Mouse (Mus musculus) embryonic facial prominence, embryonic 13.5 days (tissue): ENCODE data around the gene Clptm1. TPM values are rescaled to one million over a fixed set of nuclear protein-coding genes. Genes with fewer than 3 reads are reported as not detected.

ENCODE experiments used
- ATAC-seq: fragments of 200-750 bp; cut with Nextera tagmentation; 2 replicates; pipeline ENCODE4 v1.8.0; 2017; ENCODE audit warnings: low read depth; ENCODE audit not compliant: insufficient number of reproducible peaks, insufficient read depth, low FRiP score, low TSS enrichment
- H3K27ac ChIP-seq: fragments of 300-500 bp; sonication (generic); 2 replicates; pipeline ENCODE4 v1.5.1; 2015; ENCODE audit warnings: moderate library complexity, mild to moderate bottlenecking, inconsistent platforms
- H3K27me3 ChIP-seq: fragments of 300-500 bp; sonication (generic); 2 replicates; pipeline ENCODE4 v1.6.1; 2015; ENCODE audit warnings: mild to moderate bottlenecking, inconsistent platforms
- H3K36me3 ChIP-seq: fragments of 300-500 bp; sonication (generic); 2 replicates; pipeline ENCODE4 v1.6.1; 2015; ENCODE audit warnings: mild to moderate bottlenecking, inconsistent platforms
- H3K4me1 ChIP-seq: fragments of 300-500 bp; sonication (generic); 2 replicates; pipeline ENCODE4 v1.6.1; 2015; ENCODE audit warnings: inconsistent platforms
- H3K4me2 ChIP-seq: fragments of 300-500 bp; sonication (generic); 2 replicates; pipeline ENCODE4 v1.6.1; 2015; ENCODE audit warnings: moderate library complexity, mild to moderate bottlenecking, inconsistent platforms
- H3K4me3 ChIP-seq: fragments of 300-500 bp; sonication (generic); 2 replicates; pipeline ENCODE4 v1.5.1; 2015; ENCODE audit warnings: mild to moderate bottlenecking, inconsistent platforms
- H3K9ac ChIP-seq: fragments of 300-500 bp; sonication (generic); 2 replicates; pipeline ENCODE4 v1.6.1; 2015; ENCODE audit warnings: mild to moderate bottlenecking, inconsistent platforms
- H3K9me3 ChIP-seq: fragments of 300-500 bp; sonication (generic); 2 replicates; pipeline ENCODE4 v1.6.1; 2016; ENCODE audit warnings: inconsistent platforms
- WGBS: fragments of 180-500 bp; shearing (Covaris S2); methylation state at CpG from one replicate; pipeline ENCODE4 v1.1.7; 2015; ENCODE audit warnings: mixed read lengths; 5-methylcytosine and 5-hydroxymethylcytosine counted together
- polyA plus RNA-seq: library from polyadenylated mRNA; unstranded; fragments of >200 nt; fragmentation: Nextera tagmentation; extraction: Ambion mirVana; gene quantifications from 2 replicates; pipeline ENCODE4 v1.2.1, GENCODE M21; 2015

Gene Clptm1
- polyA plus RNA-seq, 1 experiment from 2014 or later, result 74.7 TPM

DNA sequence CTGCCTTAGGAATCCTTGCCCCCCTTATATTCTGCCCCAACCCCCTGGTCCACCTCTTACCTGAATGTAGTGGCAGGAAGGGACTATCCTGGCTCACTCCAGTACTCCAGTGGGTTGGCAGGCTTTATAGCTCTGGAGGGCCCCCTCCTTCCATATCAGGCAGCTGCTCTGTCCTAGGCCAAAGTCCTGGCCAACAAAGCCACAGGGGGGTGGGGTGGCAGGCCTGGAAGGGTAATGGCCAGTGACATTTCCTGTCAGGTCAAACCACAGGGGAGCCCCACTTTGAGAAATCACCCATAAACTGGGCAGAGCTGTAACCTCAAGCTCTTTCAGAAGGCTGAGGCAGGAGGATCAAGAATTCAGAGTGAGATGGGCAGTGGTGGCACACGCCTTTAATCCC, 11.8 kb upstream of the Clptm1 start:
- no peak overlapping the region for H3K4me2 ChIP-seq
- no peaks in the 10 kb centered on the region for H3K36me3 ChIP-seq
- H3K4me1 ChIP-seq, result no peaks in the 10 kb centered on the region
- H3K9me3 ChIP-seq, result no peaks in the 10 kb centered on the region
- no peak overlapping the region for H3K4me3 ChIP-seq
- ATAC-seq, result no peak
- 53% methylated on average over 1 of the region's 1 CpGs for WGBS
- H3K27me3 ChIP-seq, result no peaks in the 10 kb centered on the region
- H3K9ac ChIP-seq, result no peak overlapping the region
- no peak overlapping the region for H3K27ac ChIP-seq

DNA sequence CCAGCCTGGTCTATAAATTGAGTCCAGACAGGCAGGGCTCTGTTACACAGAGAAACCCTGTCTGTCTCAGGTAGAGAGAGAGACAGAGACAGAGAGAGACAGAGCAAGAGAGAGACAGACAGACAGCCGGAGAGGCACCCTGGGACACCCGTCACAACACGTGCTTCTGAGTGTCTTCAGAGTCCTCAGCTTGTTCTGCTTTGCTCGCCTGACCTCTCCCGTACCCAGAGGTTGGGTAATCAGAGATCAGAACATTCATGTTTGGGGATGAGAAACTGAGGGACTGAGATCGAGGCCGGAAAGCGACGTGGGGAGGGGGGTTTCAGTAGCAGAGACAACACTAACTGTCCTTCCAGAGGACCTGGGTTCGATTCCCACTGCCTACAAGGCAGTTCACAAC, 11.0 kb upstream of the Clptm1 start:
- Histone ChIP-seq H3K4me3 (no peak overlapping the region), H3K9ac (no peak overlapping the region)

DNA sequence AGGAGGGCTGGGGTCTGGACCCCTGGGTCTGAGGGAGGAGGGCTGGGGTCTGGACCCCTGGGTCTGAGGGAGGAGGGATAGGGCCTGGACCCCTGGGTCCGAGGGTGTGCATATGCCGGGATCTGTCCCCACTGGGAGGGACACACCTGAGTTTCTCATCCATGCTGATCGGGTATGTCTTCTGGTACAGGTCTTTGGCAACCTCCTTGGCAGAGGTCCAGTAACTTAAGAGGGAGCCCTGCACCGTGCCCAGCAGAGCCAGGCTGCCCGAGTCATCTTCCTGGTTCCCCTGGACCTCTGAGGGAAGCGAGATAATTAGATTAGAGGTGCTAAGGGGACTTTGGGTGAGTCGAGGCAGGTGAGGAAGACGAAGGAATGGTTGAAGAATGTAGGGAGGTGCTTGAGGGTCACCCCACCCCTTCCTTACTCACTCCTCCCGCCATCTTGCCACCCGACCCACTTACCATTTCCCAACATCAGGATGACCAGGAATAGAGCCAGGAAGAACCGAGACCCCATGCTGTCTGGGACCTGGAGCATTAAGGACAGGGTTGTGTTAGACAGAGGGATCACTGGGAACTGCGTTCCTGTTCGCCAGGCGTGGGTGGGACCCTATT, 8.4 kb upstream of the Clptm1 start:
- 60% methylated on average over 14 of the region's 14 CpGs for WGBS
- Histone ChIP-seq H3K27ac (no peak overlapping the region), H3K4me3 (no peak overlapping the region), H3K4me2 (no peak overlapping the region), H3K27me3 (no peaks in the 10 kb centered on the region), H3K9ac (no peak overlapping the region), H3K9me3 (no peaks in the 10 kb centered on the region), H3K4me1 (peaks cover 5% of the 10 kb centered on the region), H3K36me3 (no peaks in the 10 kb centered on the region)
- ATAC-seq, result no peak

More for the DNA sequence above, 11.0 kb upstream of the Clptm1 start:
- 77% methylated on average over 10 of the region's 10 CpGs for WGBS
- H3K4me2 ChIP-seq, result no peak overlapping the region
- H3K9me3 ChIP-seq, result no peaks in the 10 kb centered on the region
- H3K4me1 ChIP-seq, result no peaks in the 10 kb centered on the region
- ATAC-seq, result no peak
- no peaks in the 10 kb centered on the region for H3K27me3 ChIP-seq
- no peaks in the 10 kb centered on the region for H3K36me3 ChIP-seq
- no peak overlapping the region for H3K27ac ChIP-seq

DNA sequence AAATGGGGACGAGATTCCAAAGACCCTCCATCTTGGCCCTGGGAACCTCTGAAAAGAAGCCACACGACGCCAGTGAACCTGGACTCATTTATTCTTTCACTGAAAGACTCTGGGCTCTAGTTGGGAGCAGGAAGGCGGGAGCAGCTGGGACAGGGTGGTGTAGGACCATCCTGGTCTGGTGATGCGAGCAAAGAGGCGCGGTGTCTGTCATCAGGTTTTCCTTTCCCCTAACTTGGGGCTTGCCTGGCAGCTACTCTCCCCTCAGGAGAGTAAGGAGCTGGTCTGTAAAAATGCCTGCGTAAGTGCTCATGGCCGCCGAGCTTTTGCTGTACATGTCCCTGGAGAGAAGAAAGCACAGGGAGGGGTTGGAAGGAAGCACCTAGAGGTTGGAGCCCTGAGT, 6.7 kb upstream of the Clptm1 start:
- ATAC-seq, result no peak

DNA sequence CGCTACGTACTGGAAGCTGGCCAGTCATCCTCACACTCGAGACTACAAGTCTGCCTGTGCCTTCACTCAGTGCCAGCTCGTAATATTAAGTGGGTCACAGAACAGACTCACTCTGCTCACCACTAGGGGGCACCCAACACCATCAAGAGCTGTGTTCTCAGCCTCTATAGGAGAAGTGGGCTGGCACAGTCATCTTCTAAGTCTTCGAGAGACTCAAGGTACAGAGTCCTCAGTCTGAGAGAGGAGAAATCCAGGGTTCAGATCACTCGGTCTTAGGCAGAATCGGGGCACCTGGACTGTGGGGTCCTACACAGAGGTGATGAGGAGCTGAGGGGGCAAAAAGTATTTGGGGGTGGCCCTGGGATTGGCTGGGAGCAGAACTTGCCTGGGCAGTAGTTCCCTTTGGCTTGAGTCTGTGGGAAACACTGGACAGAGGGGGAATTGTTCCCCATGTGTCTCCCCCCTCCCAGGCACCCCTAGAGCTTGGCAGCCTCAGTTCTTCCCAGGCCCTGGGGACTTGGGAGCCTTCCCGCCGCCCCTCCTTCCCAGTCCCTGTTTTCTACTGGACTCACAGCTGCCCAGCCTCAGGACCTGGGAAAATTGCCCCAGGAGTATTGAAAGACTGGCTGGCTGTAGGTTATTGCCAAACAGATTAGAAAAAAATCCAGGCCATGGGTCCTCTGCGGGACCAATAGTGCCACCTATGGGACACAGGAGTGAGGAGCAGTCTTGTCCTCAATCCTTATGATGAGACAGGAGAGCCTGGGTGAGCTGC, 4.3 kb upstream of the Clptm1 start:
- H3K4me2 ChIP-seq, result peak overlapping the region; percentile 47
- peak overlapping the region; percentile 17 for H3K4me3 ChIP-seq
- H3K27ac ChIP-seq, result peak overlapping the region; percentile 73
- peaks cover 10% of the 10 kb centered on the region for H3K4me1 ChIP-seq
- no peaks in the 10 kb centered on the region for H3K27me3 ChIP-seq
- peak overlapping the region; percentile 62 for H3K9ac ChIP-seq
- H3K36me3 ChIP-seq, result no peaks in the 10 kb centered on the region
- WGBS, result 5% methylated on average over 10 of the region's 10 CpGs
- ATAC-seq, result peak; percentile 45
- H3K9me3 ChIP-seq, result no peaks in the 10 kb centered on the region

More for the DNA sequence above, 6.7 kb upstream of the Clptm1 start:
- no peaks in the 10 kb centered on the region for H3K36me3 ChIP-seq
- no peaks in the 10 kb centered on the region for H3K9me3 ChIP-seq
- WGBS, result 68% methylated on average over 10 of the region's 10 CpGs
- no peak overlapping the region for H3K4me2 ChIP-seq
- H3K9ac ChIP-seq, result no peak overlapping the region
- no peak overlapping the region for H3K4me3 ChIP-seq
- H3K27ac ChIP-seq, result no peak overlapping the region
- H3K27me3 ChIP-seq, result no peaks in the 10 kb centered on the region
- H3K4me1 ChIP-seq, result peaks cover 5% of the 10 kb centered on the region

DNA sequence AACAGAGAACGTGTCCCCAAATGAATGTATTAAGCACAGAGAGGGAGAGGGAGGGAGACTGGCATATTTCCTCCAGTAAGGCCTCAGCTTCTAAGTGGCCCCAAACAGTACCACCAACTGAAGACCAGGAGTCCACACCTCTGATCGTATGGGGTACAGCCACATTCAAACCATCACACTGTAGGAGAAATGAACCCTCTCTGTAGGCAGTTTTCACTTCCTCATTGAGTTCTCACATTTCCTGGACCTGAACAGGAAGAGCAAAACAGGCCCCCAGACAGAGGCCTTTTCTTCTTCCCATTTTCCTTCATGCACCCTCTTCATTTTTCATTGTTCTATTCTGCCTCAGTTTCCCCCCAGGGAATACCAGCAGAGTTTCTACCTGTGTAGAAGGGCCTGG, 2.6 kb upstream of the Clptm1 start:
- Histone ChIP-seq H3K9me3 (no peaks in the 10 kb centered on the region), H3K27ac (no peak overlapping the region), H3K4me2 (no peak overlapping the region), H3K4me1 (peaks cover 23% of the 10 kb centered on the region), H3K27me3 (no peaks in the 10 kb centered on the region), H3K36me3 (no peaks in the 10 kb centered on the region), H3K4me3 (no peak overlapping the region), H3K9ac (no peak overlapping the region)
- ATAC-seq, result no peak
- WGBS, result 75% methylated on average over 2 of the region's 2 CpGs

DNA sequence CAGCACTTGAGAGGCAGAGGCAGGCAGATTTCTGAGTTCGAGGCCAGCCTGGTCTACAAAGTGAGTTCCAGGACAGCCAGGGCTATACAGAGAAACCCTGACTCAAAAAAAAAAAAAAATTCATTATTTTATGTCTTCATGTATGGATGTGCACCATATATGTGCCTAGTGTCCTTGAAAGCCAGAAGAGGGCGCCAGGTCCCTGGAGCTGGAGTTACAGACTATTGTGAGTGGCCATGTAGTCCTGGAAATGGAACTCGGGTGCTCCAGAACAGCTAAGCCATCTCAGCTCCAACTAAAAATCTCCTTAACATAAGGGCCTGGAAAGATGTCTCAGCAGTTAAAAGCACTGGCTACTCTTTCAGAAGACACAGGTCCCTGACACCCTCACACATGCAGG, 1.9 kb upstream of the Clptm1 start:
- Histone ChIP-seq H3K36me3 (peaks cover 3% of the 10 kb centered on the region), H3K9me3 (no peaks in the 10 kb centered on the region), H3K4me2 (no peak overlapping the region), H3K27me3 (no peaks in the 10 kb centered on the region), H3K4me1 (peaks cover 23% of the 10 kb centered on the region), H3K4me3 (no peak overlapping the region), H3K9ac (no peak overlapping the region), H3K27ac (no peak overlapping the region)
- 63% methylated on average over 3 of the region's 3 CpGs for WGBS
- no peak for ATAC-seq

DNA sequence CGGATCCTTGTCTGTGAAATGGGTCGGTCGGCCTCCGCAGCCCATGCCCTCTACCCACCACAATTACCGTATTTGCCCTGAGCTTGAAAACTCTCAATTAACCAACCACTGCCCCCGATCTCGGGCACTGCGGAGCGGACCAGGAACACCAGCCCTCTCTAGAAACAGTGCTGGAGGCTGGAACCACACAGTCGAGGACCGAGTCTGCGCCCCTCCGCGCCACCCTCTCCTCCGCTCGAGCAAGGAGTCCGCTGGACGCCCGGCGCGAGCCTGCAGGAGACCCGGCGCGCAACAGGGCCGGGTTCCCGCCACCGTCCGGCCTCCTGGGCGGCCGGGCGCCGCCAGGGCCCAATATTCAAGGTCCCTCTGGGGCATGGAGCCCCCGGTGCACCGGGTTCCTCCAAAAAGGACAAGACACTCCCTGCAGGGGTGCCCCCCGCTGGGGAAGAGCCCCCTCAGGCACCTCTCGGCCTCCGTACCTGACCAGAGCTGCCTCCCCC, 328 bp downstream of the Clptm1 start:
- WGBS, result under 1% methylated on average over 35 of the region's 37 CpGs
- Histone ChIP-seq H3K4me1 (peaks cover 23% of the 10 kb centered on the region), H3K27ac (peak overlapping the region; percentile 92)

DNA sequence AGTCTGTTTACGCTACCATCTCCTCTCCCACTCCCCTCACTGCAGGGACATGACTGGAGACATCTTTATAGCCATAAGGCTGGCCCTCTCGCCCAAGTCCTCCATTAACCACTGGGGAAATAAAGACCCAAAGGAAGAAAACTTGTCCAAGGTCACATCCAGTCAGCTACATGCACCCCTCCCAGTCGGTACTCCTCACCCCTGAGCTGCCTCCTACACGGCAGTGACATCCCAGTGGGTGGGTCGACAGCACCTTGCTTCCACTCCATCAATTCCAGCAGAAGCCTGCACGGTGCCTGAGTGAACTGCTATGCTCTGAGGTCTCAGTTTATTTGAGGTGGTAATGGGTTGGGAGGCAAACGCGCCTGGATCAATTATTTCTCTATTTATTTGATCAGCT, 893 bp downstream of the Clptm1 start:
- no peak overlapping the region for H3K27ac ChIP-seq
- peak overlapping the region; percentile 99 for H3K9ac ChIP-seq
- peak overlapping the region; percentile 82 for H3K4me2 ChIP-seq
- no peaks in the 10 kb centered on the region for H3K9me3 ChIP-seq
- H3K4me1 ChIP-seq, result peaks cover 18% of the 10 kb centered on the region
- peak overlapping the region; percentile 100 for H3K4me3 ChIP-seq
- no peaks in the 10 kb centered on the region for H3K27me3 ChIP-seq
- WGBS, result 16% methylated on average over 8 of the region's 8 CpGs
- peaks cover 21% of the 10 kb centered on the region for H3K36me3 ChIP-seq
- ATAC-seq, result no peak

More for the DNA sequence above, 328 bp downstream of the Clptm1 start:
- Histone ChIP-seq H3K9me3 (no peaks in the 10 kb centered on the region), H3K4me2 (peak overlapping the region; percentile 82), H3K27me3 (no peaks in the 10 kb centered on the region), H3K36me3 (peaks cover 20% of the 10 kb centered on the region), H3K9ac (peak overlapping the region; percentile 99), H3K4me3 (peak overlapping the region; percentile 100)
- ATAC-seq, result no peak; the same call in 1 of the 2 replicates

DNA sequence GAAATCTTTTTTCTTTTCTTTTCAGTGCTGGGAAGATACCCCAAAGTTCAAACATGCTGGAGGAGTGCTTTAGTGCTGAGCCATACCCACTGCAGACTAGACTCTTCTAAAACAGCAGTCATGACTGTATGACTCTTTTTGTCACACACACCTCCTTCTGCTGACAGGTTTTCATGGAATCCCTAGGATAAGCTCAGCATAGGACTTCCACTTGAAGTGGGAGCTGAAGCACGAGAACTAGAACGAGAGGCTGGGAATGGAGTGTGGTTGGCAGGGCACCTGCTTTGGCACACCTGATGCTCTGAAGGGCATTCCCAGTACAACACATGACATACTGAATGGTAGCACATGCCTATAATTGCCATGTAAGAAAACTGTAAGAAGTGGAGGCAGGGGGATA, 12.2 kb downstream of the Clptm1 start:
- H3K4me1 ChIP-seq, result no peaks in the 10 kb centered on the region
- H3K4me3 ChIP-seq, result no peak overlapping the region
- peaks cover 82% of the 10 kb centered on the region for H3K36me3 ChIP-seq
- H3K27me3 ChIP-seq, result no peaks in the 10 kb centered on the region
- no peak overlapping the region for H3K9ac ChIP-seq
- no peaks in the 10 kb centered on the region for H3K9me3 ChIP-seq
- 97% methylated on average over 2 of the region's 2 CpGs for WGBS
- no peak for ATAC-seq
- H3K27ac ChIP-seq, result no peak overlapping the region
- no peak overlapping the region for H3K4me2 ChIP-seq

DNA sequence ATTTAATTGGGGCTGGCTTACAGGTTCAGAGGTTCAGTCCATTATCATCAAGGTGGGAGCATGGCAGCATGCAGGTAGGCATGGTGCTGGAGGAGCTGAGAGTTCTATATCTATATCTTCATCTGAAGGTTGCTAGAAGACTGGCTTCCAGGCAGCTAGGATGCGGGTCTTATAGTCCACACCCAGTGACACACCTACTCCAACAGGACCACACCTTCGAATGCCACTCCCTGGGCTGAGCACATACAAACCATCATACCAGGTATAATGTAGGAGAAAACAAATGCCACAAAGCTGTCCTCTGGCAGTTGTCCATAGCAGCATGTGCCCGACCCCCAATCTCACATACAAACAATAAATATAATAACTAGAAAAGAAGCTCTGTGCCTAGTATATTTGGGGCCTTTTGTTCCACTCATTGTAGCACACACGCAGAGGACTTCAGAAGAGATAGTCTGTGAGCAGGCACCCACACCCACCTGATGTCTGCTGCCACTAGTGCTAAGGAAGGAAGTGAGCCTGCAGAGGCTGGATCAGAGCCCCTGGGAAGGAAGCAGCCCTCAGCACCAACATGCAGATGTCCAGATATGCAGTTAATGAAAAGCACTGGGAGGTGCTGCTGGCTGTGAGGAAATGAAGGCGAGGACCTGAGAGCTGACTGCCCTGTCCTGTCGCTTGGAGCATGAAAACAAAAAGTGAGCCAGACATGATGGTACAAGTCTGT, 13.6 kb downstream of the Clptm1 start:
- Histone ChIP-seq H3K36me3 (peaks cover 93% of the 10 kb centered on the region), H3K4me1 (no peaks in the 10 kb centered on the region), H3K27me3 (no peaks in the 10 kb centered on the region), H3K27ac (no peak overlapping the region), H3K4me3 (no peak overlapping the region), H3K4me2 (no peak overlapping the region), H3K9me3 (no peaks in the 10 kb centered on the region), H3K9ac (no peak overlapping the region)
- no peak for ATAC-seq
- 92% methylated on average over 6 of the region's 6 CpGs for WGBS
